Mouse (Mus musculus) layer of hippocampus, adult 2 months (tissue): ENCODE results near the gene Micu1. TPM values are rescaled to one million over a fixed set of nuclear protein-coding genes. Genes with fewer than 3 reads are reported as not detected.

Experiments
- DNase-seq, 2 experiments: peaks; one replicate each; pipeline ENCODE4 v3.0.0; 2022; ENCODE audit warnings: low spot score in 2 of 2
- H3K27ac ChIP-seq: fragments of 200-600 bp; 2 replicates; pipeline ENCODE4 v1.8.1; 2022
- H3K4me3 ChIP-seq: fragments of 200-600 bp; 2 replicates; pipeline ENCODE4 v1.8.1; 2022; ENCODE audit warnings: mild to moderate bottlenecking
- CTCF ChIP-seq: fragments of 200-600 bp; conservative IDR thresholded peaks from 2 replicates; pipeline ENCODE4 v1.8.1; 2022; ENCODE audit warnings: antibody characterized with exemption, mild to moderate bottlenecking, moderate library complexity
- total RNA-seq, 2 experiments: library from RNA; stranded (reverse); gene quantifications; 2 replicates each; pipeline ENCODE4 v1.2.3; 2021

The Micu1 gene
- total RNA-seq, 2 experiments from 2014 or later: 97.4 to 98.9 TPM

GRCm38 (mm10) chr10:59736027-59736598, 33.8 kb downstream of the Micu1 start:
- no peak for TF ChIP-seq CTCF
- Histone ChIP-seq H3K4me3 (no peak overlapping the region), H3K27ac (no peak overlapping the region)
- DNase-seq: no peak

- no peak overlapping the region for H3K27ac ChIP-seq
- TF ChIP-seq CTCF: no peak
- no peak overlapping the region for H3K4me3 ChIP-seq
- DNase-seq: no peak
Observed at GRCm38 (mm10) chr10:59741448-59741847, 39.2 kb downstream of the Micu1 start.

- DNase-seq: no peak
- no peak for TF ChIP-seq CTCF
- no peak overlapping the region for H3K27ac ChIP-seq
- no peak overlapping the region for H3K4me3 ChIP-seq
Observed at GRCm38 (mm10) chr10:59743397-59743796, 41.1 kb downstream of the Micu1 start.

- Histone ChIP-seq H3K4me3 (no peak overlapping the region), H3K27ac (no peak overlapping the region)
- no peak for TF ChIP-seq CTCF
- DNase-seq: no peak
Observed at GRCm38 (mm10) chr10:59743969-59744368, 41.7 kb downstream of the Micu1 start.

GRCm38 (mm10) chr10:59747334-59747733, 45.1 kb downstream of the Micu1 start:
- no peak overlapping the region for H3K4me3 ChIP-seq
- no peak for DNase-seq
- H3K27ac ChIP-seq: no peak overlapping the region
- TF ChIP-seq CTCF: no peak

- TF ChIP-seq CTCF: no peak
- Histone ChIP-seq H3K4me3 (no peak overlapping the region), H3K27ac (no peak overlapping the region)
- DNase-seq: no peak
Observed at GRCm38 (mm10) chr10:59748699-59749200, 46.5 kb downstream of the Micu1 start.

- DNase-seq: no peak
- Histone ChIP-seq H3K4me3 (no peak overlapping the region), H3K27ac (no peak overlapping the region)
- TF ChIP-seq CTCF: no peak
Observed at GRCm38 (mm10) chr10:59753538-59754069, 51.3 kb downstream of the Micu1 start.

- TF ChIP-seq CTCF: no peak
- Histone ChIP-seq H3K4me3 (no peak overlapping the region), H3K27ac (no peak overlapping the region)
- no peak for DNase-seq
Observed at GRCm38 (mm10) chr10:59754104-59754503, 51.8 kb downstream of the Micu1 start.

GRCm38 (mm10) chr10:59754901-59755300, 52.6 kb downstream of the Micu1 start:
- DNase-seq: no peak
- H3K4me3 ChIP-seq: no peak overlapping the region
- TF ChIP-seq CTCF: no peak
- no peak overlapping the region for H3K27ac ChIP-seq

- DNase-seq: no peak
- H3K27ac ChIP-seq: no peak overlapping the region
- H3K4me3 ChIP-seq: no peak overlapping the region
- TF ChIP-seq CTCF: no peak
Observed at GRCm38 (mm10) chr10:59755681-59756080, 53.4 kb downstream of the Micu1 start.

- H3K27ac ChIP-seq: no peak overlapping the region
- no peak overlapping the region for H3K4me3 ChIP-seq
- TF ChIP-seq CTCF: no peak
- no peak for DNase-seq
Observed at GRCm38 (mm10) chr10:59756090-59756489, 53.8 kb downstream of the Micu1 start.

GRCm38 (mm10) chr10:59756570-59756969, 54.3 kb downstream of the Micu1 start:
- Histone ChIP-seq H3K27ac (no peak overlapping the region), H3K4me3 (no peak overlapping the region)
- TF ChIP-seq CTCF: no peak
- DNase-seq: no peak

GRCm38 (mm10) chr10:59764781-59765180, 62.5 kb downstream of the Micu1 start:
- Histone ChIP-seq H3K27ac (no peak overlapping the region), H3K4me3 (no peak overlapping the region)
- no peak for TF ChIP-seq CTCF
- no peak for DNase-seq

- no peak for TF ChIP-seq CTCF
- no peak overlapping the region for H3K4me3 ChIP-seq
- no peak overlapping the region for H3K27ac ChIP-seq
- DNase-seq: no peak
Observed at GRCm38 (mm10) chr10:59768369-59769079, 66.2 kb downstream of the Micu1 start.
